Mouse (Mus musculus): ENCODE data around the gene Clcn1. TPM values are rescaled to one million over a fixed set of nuclear protein-coding genes. Genes with fewer than 3 reads are reported as not detected.

Clcn1 gene
- polyA plus RNA-seq, 1 experiment from 2014 or later = 1.0 TPM

DNA sequence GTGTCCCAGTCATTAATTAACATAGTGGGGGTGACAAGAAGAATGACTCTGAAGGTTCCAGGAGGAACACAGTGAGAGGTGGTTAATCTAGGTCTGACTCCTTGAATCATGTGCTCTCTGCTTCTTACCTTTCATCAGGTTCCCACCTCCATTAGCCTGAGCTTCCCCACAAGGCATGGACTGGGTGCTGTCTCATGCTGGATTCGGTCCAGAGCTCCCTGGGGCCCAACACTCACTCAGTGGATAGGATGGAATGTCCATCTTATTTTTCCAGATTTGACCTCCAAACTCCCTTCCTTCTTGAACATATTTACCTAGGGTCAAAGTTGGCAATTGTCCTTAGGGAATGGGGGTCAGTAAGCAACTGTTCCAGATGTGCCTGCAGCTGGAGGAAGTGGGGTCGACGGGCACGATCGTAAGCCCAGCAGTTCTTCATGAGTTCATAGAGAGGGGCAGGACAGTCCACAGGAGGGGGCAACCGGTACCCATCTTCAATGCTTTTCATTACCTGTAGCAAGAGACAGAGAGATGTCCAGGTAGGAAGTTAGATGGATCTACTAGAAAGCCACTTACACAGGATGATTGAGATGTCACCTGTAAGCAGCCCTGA lies 73.9 kb downstream of the Clcn1 start:
- Histone ChIP-seq H3K4me2 (ENCODE audit: low read depth, low read length) (no peak overlapping the region), H3K36me3 (replicated peaks; ENCODE audit: control insufficient read depth, insufficient read depth, low read depth, low read length) (peaks cover 6% of the 10 kb centered on the region; the same call in 1 of the 2 replicates), H3K27ac (replicated peaks; ENCODE audit: low read depth, low read length) (no peak overlapping the region), H3K27me3 (ENCODE audit: control insufficient read depth, insufficient read depth, low read length) (no peaks in the 10 kb centered on the region), H3K4me3 (ENCODE audit: low read depth, low read length) (no peak overlapping the region), H3K9ac (replicated peaks; ENCODE audit: low read length) (no peak overlapping the region), H3K9me3 (replicated peaks; ENCODE audit: control insufficient read depth, low read length) (no peaks in the 10 kb centered on the region), H3K4me1 (ENCODE audit: control insufficient read depth, insufficient read depth, low read length) (no peaks in the 10 kb centered on the region)
- ATAC-seq (replicated peaks; ENCODE audit: insufficient number of reproducible peaks, low FRiP score, low TSS enrichment, low read depth) (no peak), DNase-seq (ENCODE audit: low spot score) (no peak)
- 74% methylated on average over 6 of the region's 6 CpGs for WGBS

DNA sequence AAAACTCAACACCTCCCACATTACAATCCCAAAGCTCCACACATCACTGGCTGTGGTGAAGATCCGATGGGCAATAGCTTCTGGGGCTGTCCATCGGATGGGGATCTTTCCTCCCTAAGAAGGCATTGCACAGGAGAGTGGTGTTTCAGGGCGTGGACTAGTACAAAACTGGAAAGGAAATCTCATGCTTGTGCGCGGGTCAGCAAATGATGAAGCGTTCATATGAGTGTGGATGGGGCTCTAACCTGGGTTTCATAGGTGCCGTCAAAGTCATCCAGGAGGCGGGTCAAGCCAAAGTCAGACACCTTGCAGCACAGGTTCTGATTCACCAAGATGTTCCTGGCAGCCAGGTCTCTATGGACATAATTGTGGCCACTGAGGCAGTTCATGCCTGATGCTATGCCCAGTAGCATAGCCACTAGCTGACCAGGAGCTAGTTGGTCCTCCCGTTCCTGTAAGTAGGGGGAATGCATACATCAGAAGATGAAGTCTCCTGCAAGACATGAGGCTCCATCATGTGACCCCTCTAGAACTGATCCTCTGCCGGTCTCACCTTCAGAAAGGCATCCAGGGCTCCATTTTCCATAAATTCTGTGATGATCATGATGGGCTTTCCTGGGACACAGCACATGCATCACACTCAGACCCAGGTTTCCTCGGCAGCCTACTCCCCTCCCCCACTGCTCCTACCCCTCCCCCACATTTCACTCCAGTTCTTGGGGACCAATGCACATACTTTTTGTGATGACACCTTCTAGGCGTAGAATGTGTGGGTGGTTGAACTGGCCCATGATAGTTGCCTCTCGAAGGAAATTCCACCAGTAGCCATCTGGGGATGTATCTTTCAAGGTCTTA lies 74.8 kb downstream of the Clcn1 start:
- no peak overlapping the region for H3K9ac ChIP-seq (replicated peaks; ENCODE audit: low read length)
- no peaks in the 10 kb centered on the region for H3K4me1 ChIP-seq (ENCODE audit: control insufficient read depth, insufficient read depth, low read length)
- H3K4me3 ChIP-seq (ENCODE audit: low read depth, low read length) = no peak overlapping the region

DNA sequence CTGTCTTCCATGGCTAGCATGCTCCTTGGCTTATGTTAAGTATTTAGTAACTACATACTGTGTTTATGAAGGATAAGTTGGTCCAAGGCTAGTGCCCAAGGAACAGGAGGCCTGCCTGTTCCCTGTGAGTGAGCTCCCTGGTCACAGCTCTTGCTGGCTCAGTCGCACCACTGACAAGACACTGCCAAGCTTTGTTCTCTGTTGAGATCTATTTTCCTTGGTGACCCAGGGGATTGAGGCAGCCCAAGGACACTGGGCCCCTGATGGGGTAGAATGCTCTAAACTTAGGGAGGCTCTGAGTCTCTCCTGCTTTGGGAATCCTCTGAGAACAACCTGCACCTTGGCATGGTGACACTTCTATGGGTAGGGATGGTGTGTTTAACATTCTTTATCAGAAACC lies 75.6 kb downstream of the Clcn1 start:
- Histone ChIP-seq H3K36me3 (replicated peaks; ENCODE audit: control insufficient read depth, insufficient read depth, low read depth, low read length) (peaks cover 6% of the 10 kb centered on the region; the same call in 1 of the 2 replicates), H3K4me3 (ENCODE audit: low read depth, low read length) (no peak overlapping the region), H3K9me3 (replicated peaks; ENCODE audit: control insufficient read depth, low read length) (no peaks in the 10 kb centered on the region), H3K4me2 (ENCODE audit: low read depth, low read length) (no peak overlapping the region), H3K27me3 (ENCODE audit: control insufficient read depth, insufficient read depth, low read length) (no peaks in the 10 kb centered on the region), H3K27ac (replicated peaks; ENCODE audit: low read depth, low read length) (no peak overlapping the region), H3K9ac (replicated peaks; ENCODE audit: low read length) (no peak overlapping the region), H3K4me1 (ENCODE audit: control insufficient read depth, insufficient read depth, low read length) (no peaks in the 10 kb centered on the region)
- 75% methylated on average over 1 of the region's 1 CpGs for WGBS
- ATAC-seq (replicated peaks; ENCODE audit: insufficient number of reproducible peaks, low FRiP score, low TSS enrichment, low read depth) = no peak
- DNase-seq (ENCODE audit: low spot score) = no peak

More for the DNA sequence above, 74.8 kb downstream of the Clcn1 start:
- no peak overlapping the region for H3K4me2 ChIP-seq (ENCODE audit: low read depth, low read length)
- ATAC-seq (replicated peaks; ENCODE audit: insufficient number of reproducible peaks, low FRiP score, low TSS enrichment, low read depth) (no peak), DNase-seq (ENCODE audit: low spot score) (no peak)
- H3K9me3 ChIP-seq (replicated peaks; ENCODE audit: control insufficient read depth, low read length) = no peaks in the 10 kb centered on the region
- WGBS = 90% methylated on average over 13 of the region's 13 CpGs
- peaks cover 6% of the 10 kb centered on the region; the same call in 1 of the 2 replicates for H3K36me3 ChIP-seq (replicated peaks; ENCODE audit: control insufficient read depth, insufficient read depth, low read depth, low read length)
- no peak overlapping the region for H3K27ac ChIP-seq (replicated peaks; ENCODE audit: low read depth, low read length)
- no peaks in the 10 kb centered on the region for H3K27me3 ChIP-seq (ENCODE audit: control insufficient read depth, insufficient read depth, low read length)

DNA sequence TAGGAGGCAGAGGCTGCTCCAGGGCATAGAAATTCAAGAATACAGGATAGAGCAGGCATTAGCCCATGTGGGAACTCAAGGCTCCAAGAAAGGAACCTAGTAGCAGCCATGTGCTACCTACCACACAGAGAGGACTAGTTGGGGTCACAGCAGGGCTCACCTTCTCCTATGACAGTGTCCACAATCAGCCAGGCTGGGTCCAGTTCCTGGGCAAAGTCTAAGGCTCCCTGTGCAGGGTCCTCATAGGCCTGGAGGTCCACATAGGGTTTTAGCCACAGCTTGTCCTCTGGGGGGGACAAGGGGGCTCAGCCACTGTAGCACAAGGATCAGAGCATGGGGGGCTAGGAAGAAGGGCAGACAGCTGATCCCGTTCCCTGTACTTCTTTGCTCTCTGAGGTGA lies 76.0 kb downstream of the Clcn1 start:
- Histone ChIP-seq H3K9me3 (replicated peaks; ENCODE audit: control insufficient read depth, low read length) (no peaks in the 10 kb centered on the region), H3K9ac (replicated peaks; ENCODE audit: low read length) (no peak overlapping the region), H3K4me1 (ENCODE audit: control insufficient read depth, insufficient read depth, low read length) (no peaks in the 10 kb centered on the region), H3K27me3 (ENCODE audit: control insufficient read depth, insufficient read depth, low read length) (no peaks in the 10 kb centered on the region), H3K36me3 (replicated peaks; ENCODE audit: control insufficient read depth, insufficient read depth, low read depth, low read length) (peaks cover 4% of the 10 kb centered on the region; the same call in 1 of the 2 replicates), H3K27ac (replicated peaks; ENCODE audit: low read depth, low read length) (no peak overlapping the region), H3K4me3 (ENCODE audit: low read depth, low read length) (no peak overlapping the region), H3K4me2 (ENCODE audit: low read depth, low read length) (no peak overlapping the region)
- whole genome bisulfite sequencing = 73% methylated on average over 1 of the region's 1 CpGs
- ATAC-seq (replicated peaks; ENCODE audit: insufficient number of reproducible peaks, low FRiP score, low TSS enrichment, low read depth) (no peak), DNase-seq (ENCODE audit: low spot score) (no peak)

DNA sequence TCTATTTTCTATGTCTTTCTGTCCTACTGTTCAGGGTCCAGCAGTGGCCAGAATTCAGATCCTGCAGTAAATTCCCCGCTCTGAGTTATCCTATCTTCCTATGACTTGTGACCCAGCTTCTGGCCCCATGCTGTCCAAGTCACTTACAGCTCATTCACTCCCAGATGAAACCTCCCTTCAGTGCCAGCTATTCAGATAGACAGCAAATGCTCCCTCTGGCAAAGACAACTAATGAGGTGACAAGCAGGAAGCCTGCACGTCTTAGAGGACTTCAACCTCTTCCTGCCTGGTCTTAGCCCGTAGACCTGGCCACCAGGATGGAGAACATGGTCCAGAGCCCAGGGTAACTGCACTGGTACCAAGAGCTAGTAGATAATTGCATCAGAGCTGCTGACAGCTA lies 76.5 kb downstream of the Clcn1 start:
- 0 out of 2 replicates have a peak, but pooled peaks cover 2% of the 10 kb centered on the region for H3K36me3 ChIP-seq (replicated peaks; ENCODE audit: control insufficient read depth, insufficient read depth, low read depth, low read length)
- WGBS = 59% methylated on average over 3 of the region's 3 CpGs
- no peaks in the 10 kb centered on the region for H3K27me3 ChIP-seq (ENCODE audit: control insufficient read depth, insufficient read depth, low read length)
- H3K9ac ChIP-seq (replicated peaks; ENCODE audit: low read length) = no peak overlapping the region
- H3K9me3 ChIP-seq (replicated peaks; ENCODE audit: control insufficient read depth, low read length) = no peaks in the 10 kb centered on the region
- no peak overlapping the region for H3K4me3 ChIP-seq (ENCODE audit: low read depth, low read length)
- H3K4me2 ChIP-seq (ENCODE audit: low read depth, low read length) = no peak overlapping the region
- DNase-seq (ENCODE audit: low spot score) (no peak), ATAC-seq (replicated peaks; ENCODE audit: insufficient number of reproducible peaks, low FRiP score, low TSS enrichment, low read depth) (no peak)
- H3K27ac ChIP-seq (replicated peaks; ENCODE audit: low read depth, low read length) = no peak overlapping the region
- no peaks in the 10 kb centered on the region for H3K4me1 ChIP-seq (ENCODE audit: control insufficient read depth, insufficient read depth, low read length)

DNA sequence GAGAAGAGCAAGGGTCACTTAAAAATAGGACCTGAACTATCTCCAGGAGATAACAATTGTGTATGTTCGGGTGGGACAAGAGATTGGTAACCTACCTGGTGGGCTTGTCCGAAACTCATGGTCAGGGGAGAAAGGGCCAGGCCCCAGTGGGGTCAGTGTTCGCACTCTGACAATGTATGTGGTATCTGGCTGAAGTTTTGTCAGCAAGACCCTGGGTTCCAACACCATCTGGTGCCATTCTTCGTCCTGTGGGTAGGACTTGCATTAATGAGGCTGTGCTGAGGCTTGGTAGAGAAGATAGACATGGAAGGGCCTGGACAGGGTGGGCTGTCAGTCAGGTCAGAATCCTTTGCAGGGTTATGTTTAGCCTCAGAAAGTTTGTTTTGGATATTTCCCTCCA lies 77.6 kb downstream of the Clcn1 start:
- no peaks in the 10 kb centered on the region for H3K27me3 ChIP-seq (ENCODE audit: control insufficient read depth, insufficient read depth, low read length)
- H3K4me3 ChIP-seq (ENCODE audit: low read depth, low read length) = no peak overlapping the region
- H3K9me3 ChIP-seq (replicated peaks; ENCODE audit: control insufficient read depth, low read length) = no peaks in the 10 kb centered on the region
- no peak overlapping the region for H3K4me2 ChIP-seq (ENCODE audit: low read depth, low read length)
- no peak overlapping the region for H3K9ac ChIP-seq (replicated peaks; ENCODE audit: low read length)
- 90% methylated on average over 4 of the region's 4 CpGs for WGBS
- H3K27ac ChIP-seq (replicated peaks; ENCODE audit: low read depth, low read length) = no peak overlapping the region
- DNase-seq (ENCODE audit: low spot score) (no peak), ATAC-seq (replicated peaks; ENCODE audit: insufficient number of reproducible peaks, low FRiP score, low TSS enrichment, low read depth) (no peak)
- no peaks in the 10 kb centered on the region for H3K4me1 ChIP-seq (ENCODE audit: control insufficient read depth, insufficient read depth, low read length)
- H3K36me3 ChIP-seq (replicated peaks; ENCODE audit: control insufficient read depth, insufficient read depth, low read depth, low read length) = no peaks in the 10 kb centered on the region

DNA sequence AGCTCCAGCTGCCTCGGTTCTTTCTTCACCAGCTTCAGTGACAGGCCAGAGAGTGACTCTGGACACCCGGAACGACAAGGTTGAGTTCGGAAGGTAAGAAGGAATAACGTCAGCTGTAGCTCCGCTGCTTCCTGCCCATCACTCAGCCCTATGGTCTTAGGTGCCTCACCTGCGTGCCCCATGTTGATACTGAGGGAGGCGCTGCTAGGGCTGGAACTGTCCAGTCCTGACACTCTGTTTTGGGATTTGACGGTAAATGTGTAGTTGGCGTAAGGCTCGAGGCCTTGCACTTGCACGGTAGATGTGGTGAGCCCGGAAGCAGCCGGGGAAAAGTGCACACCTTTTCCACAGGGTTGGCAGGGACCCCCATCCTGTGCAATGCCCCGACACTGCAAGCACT lies 78.1 kb downstream of the Clcn1 start:
- 82% methylated on average over 15 of the region's 15 CpGs for WGBS
- ATAC-seq (replicated peaks; ENCODE audit: insufficient number of reproducible peaks, low FRiP score, low TSS enrichment, low read depth) = no peak
- Histone ChIP-seq H3K9ac (replicated peaks; ENCODE audit: low read length) (no peak overlapping the region), H3K27ac (replicated peaks; ENCODE audit: low read depth, low read length) (no peak overlapping the region), H3K4me3 (ENCODE audit: low read depth, low read length) (no peak overlapping the region), H3K27me3 (ENCODE audit: control insufficient read depth, insufficient read depth, low read length) (no peaks in the 10 kb centered on the region), H3K4me1 (ENCODE audit: control insufficient read depth, insufficient read depth, low read length) (no peaks in the 10 kb centered on the region), H3K36me3 (replicated peaks; ENCODE audit: control insufficient read depth, insufficient read depth, low read depth, low read length) (no peaks in the 10 kb centered on the region), H3K4me2 (ENCODE audit: low read depth, low read length) (no peak overlapping the region), H3K9me3 (replicated peaks; ENCODE audit: control insufficient read depth, low read length) (no peaks in the 10 kb centered on the region)
- DNase-seq (ENCODE audit: low spot score) = no peak

DNA sequence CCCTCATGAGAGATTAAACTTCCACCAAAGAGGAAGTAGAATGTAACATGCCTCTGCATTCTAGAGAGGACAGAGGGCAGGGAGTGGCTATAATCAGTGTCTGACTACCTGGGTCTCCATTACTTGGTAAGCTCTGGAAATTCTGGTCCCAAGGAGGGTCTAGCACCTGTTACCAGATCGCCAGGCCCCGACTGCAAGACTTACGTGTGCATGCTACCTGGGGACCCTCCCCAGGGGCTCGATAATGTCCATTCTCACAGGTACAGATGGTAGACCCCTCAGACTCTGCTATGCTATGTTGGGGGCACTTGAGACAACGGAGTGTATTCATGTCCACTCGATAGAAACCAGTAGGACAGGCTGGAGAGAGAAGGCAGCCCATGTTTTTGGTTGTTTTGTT lies 78.7 kb downstream of the Clcn1 start:
- H3K4me2 ChIP-seq (ENCODE audit: low read depth, low read length) = no peak overlapping the region
- 88% methylated on average over 6 of the region's 6 CpGs for WGBS

More for the DNA sequence above, 78.7 kb downstream of the Clcn1 start:
- H3K9me3 ChIP-seq (replicated peaks; ENCODE audit: control insufficient read depth, low read length) = no peaks in the 10 kb centered on the region
- H3K4me3 ChIP-seq (ENCODE audit: low read depth, low read length) = no peak overlapping the region
- no peaks in the 10 kb centered on the region for H3K27me3 ChIP-seq (ENCODE audit: control insufficient read depth, insufficient read depth, low read length)
- ATAC-seq (replicated peaks; ENCODE audit: insufficient number of reproducible peaks, low FRiP score, low TSS enrichment, low read depth) (no peak), DNase-seq (ENCODE audit: low spot score) (no peak)
- no peak overlapping the region for H3K9ac ChIP-seq (replicated peaks; ENCODE audit: low read length)
- no peak overlapping the region for H3K27ac ChIP-seq (replicated peaks; ENCODE audit: low read depth, low read length)
- no peaks in the 10 kb centered on the region for H3K4me1 ChIP-seq (ENCODE audit: control insufficient read depth, insufficient read depth, low read length)
- H3K36me3 ChIP-seq (replicated peaks; ENCODE audit: control insufficient read depth, insufficient read depth, low read depth, low read length) = no peaks in the 10 kb centered on the region

All from embryonic facial prominence, embryonic 11.5 days (tissue).